Mouse (Mus musculus) lung, postnatal 0 days (tissue): ENCODE results near the gene Olfr680-ps1. TPM values are rescaled to one million over a fixed set of nuclear protein-coding genes. Genes with fewer than 3 reads are reported as not detected.
"Not testable (repeated sequence)": the region's sequence is repeated elsewhere in the genome, so short reads cannot be mapped to it uniquely, and the experiment has no call there.

Experiments
- ATAC-seq: fragments of 200-750 bp; cut with Nextera tagmentation; 2 replicates; pipeline ENCODE4 v1.8.0; 2017; ENCODE audit warnings: moderate library complexity
- DNase-seq: peaks from one replicate; pipeline ENCODE4 v3.0.0-alpha.2; 2016; ENCODE audit warnings: low spot score
- H3K27ac ChIP-seq: fragments of 300-500 bp; sonication (generic); 2 replicates; pipeline ENCODE4 v1.5.1; 2014; ENCODE audit warnings: antibody characterized with exemption, mild to moderate bottlenecking, low read length, mixed read lengths
- H3K27me3 ChIP-seq: fragments of 300-500 bp; sonication (generic); replicated peaks from 2 replicates; pipeline ENCODE4 v1.6.1; 2014; ENCODE audit warnings: low read length, mixed read lengths; ENCODE audit not compliant: insufficient read depth
- H3K36me3 ChIP-seq: fragments of 300-500 bp; sonication (generic); 2 replicates; pipeline ENCODE4 v1.6.1; 2014; ENCODE audit warnings: low read length, mixed read lengths; ENCODE audit not compliant: insufficient read depth
- H3K4me1 ChIP-seq: fragments of 300-500 bp; sonication (generic); 2 replicates; pipeline ENCODE4 v1.6.1; 2014; ENCODE audit warnings: antibody characterized with exemption, low read depth, low read length, mixed read lengths; ENCODE audit not compliant: insufficient read depth
- H3K4me2 ChIP-seq: fragments of 300-500 bp; sonication (generic); replicated peaks from 2 replicates; pipeline ENCODE4 v1.6.1; 2014; ENCODE audit warnings: low read depth, mild to moderate bottlenecking, low read length, moderate library complexity, mixed read lengths
- H3K4me3 ChIP-seq: fragments of 300-500 bp; sonication (generic); 2 replicates; pipeline ENCODE4 v1.5.1; 2014; ENCODE audit warnings: low read depth, low read length
- H3K9ac ChIP-seq: fragments of 300-500 bp; sonication (generic); replicated peaks from 2 replicates; pipeline ENCODE4 v1.6.1; 2014; ENCODE audit warnings: low read depth, mild to moderate bottlenecking
- H3K9me3 ChIP-seq: fragments of 300-500 bp; sonication (generic); 2 replicates; pipeline ENCODE4 v1.6.1; 2016; ENCODE audit warnings: low read length, mixed read lengths
- CTCF ChIP-seq: IDR thresholded peaks from 2 replicates; pipeline ENCODE4 v1.5.1; 2016; ENCODE audit warnings: antibody characterized with exemption, mild to moderate bottlenecking
- EP300 ChIP-seq: IDR thresholded peaks from 2 replicates; pipeline ENCODE4 v1.6.1; 2016; ENCODE audit warnings: antibody characterized with exemption, mild to moderate bottlenecking, control low read depth
- WGBS: fragments of 180-500 bp; shearing (Covaris S2); extraction: QIAGEN DNeasy Blood & Tissue Kit; methylation state at CpG from one replicate; pipeline ENCODE4 v1.1.7; 2014; 5-methylcytosine and 5-hydroxymethylcytosine counted together
- polyA plus RNA-seq: library from polyadenylated mRNA; unstranded; fragments of >200 nt; fragmentation: Nextera tagmentation; extraction: Ambion mirVana; gene quantifications from 2 replicates; pipeline ENCODE4 v1.2.1, GENCODE M21; 2015

The Olfr680-ps1 gene
- polyA plus RNA-seq, result not detected in 2 replicates

DNA sequence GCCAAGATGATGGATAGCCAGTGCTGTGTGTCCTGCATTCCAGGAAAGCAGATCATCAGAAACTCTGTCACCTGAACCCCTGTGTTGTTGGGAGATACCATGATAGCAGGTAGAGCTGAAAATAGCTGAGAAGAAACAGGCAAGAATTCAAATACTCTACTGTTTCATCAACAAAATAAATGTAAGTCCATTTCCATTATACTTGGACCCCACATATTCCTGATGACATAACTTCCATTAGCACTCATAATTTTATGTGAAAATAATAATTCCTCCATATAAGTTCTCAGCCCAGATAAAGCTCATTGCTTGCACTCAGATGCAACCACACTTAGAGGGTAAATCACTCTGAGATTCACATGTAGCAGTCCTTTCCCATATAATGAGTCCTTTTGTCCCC, at the start of gene Olfr680-ps1:
Gene Olfr680-ps1 (minus strand): TSS at position 101 of the 400 bp plus-strand sequence.
- ATAC-seq, result not testable (repeated sequence)

DNA sequence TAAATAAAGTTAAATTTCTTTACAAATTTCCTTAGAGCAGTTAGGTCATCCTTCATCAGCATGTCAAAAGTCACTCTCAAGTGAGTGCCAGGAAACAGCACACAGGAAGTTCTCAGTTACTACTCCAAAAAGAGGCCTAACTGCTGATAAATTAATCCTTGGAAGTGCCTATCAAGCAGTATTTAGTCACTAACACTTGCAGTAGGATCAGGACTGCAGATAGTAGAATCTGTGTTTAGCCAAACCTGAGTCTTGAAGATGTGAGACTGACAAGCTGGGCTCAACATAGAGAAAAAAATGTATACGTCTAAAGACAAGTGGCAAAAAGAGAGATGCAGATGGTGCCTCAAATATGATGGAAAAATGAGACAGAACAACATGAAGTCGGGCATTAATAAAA, 48.7 kb upstream of the Olfr680-ps1 start:
- WGBS, result 36% methylated on average over 2 of the region's 2 CpGs
- no peaks in the 10 kb centered on the region for H3K9me3 ChIP-seq
- ATAC-seq (no peak), DNase-seq (no peak)
- H3K27me3 ChIP-seq, result no peaks in the 10 kb centered on the region
- TF ChIP-seq EP300 (no peak), CTCF (no peak)
- H3K4me2 ChIP-seq, result no peak overlapping the region
- no peak overlapping the region for H3K9ac ChIP-seq
- no peak overlapping the region for H3K4me3 ChIP-seq
- H3K27ac ChIP-seq, result no peak overlapping the region
- no peaks in the 10 kb centered on the region for H3K36me3 ChIP-seq
- no peaks in the 10 kb centered on the region for H3K4me1 ChIP-seq

More for the DNA sequence above, at the start of gene Olfr680-ps1:
- DNase-seq, H3K4me2 ChIP-seq, H3K27ac ChIP-seq, H3K27me3 ChIP-seq, H3K9ac ChIP-seq, H3K9me3 ChIP-seq, H3K4me3 ChIP-seq, H3K36me3 ChIP-seq, H3K4me1 ChIP-seq: not testable (repeated sequence)

DNA sequence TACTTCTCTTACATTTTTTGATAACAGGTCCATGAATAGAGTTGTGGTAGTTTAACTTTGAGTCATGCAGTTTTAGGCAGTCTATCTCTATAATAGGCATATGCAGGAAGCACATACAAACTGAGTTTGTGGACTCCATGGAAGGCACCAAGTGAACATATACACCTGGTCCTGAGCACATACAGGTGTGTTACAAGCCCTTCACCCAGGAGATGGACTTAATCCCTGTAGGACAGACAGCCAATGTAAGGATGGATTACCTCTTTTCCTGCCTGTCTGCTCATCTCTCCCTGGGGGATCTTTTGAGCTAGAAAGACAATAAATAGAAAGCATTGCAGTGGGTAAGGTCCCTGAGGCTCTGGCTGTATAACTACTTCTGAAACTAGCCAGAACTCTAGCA, 23.9 kb upstream of the Olfr680-ps1 start, which contains the start of gene Olfr681:
Gene Olfr681 (plus strand): TSS at position 301 of the 400 bp plus-strand sequence.
- ATAC-seq, result no peak

DNA sequence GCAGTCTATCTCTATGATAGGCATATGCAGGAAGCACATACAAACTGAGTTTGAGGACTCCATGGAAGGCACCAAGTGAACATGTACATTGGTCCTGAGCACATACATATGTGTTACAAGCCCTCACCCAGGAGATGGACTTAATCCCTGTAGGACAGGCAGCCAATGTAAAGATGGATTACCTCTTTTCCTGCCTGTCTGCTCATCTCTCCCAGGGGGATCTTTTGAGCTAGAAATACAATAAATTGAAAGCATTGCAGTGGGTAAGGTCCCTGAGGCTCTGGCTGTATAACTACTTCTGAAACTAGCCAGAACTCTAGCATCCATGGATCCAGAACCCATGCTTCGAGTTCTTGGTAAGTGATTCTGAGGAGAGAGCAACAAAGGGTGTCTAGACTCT, 11.7 kb downstream of the Olfr680-ps1 start, which contains the start of gene Olfr679:
Gene Olfr679 (plus strand): TSS at position 301 of the 400 bp plus-strand sequence.
- Histone ChIP-seq H3K4me2 (no peak within 1 kb of the TSS), H3K9ac (no peak within 1 kb of the TSS), H3K4me1 (no peaks in the 10 kb centered on the region), H3K27ac (no peak within 1 kb of the TSS), H3K27me3 (no peaks in the 10 kb centered on the region), H3K9me3 (no peaks in the 10 kb centered on the region), H3K4me3 (no peak within 1 kb of the TSS), H3K36me3 (no peaks in the 10 kb centered on the region)
- no peak for DNase-seq
- TF ChIP-seq EP300, result no peak
- TF ChIP-seq CTCF, result no peak
- ATAC-seq, result no peak
- WGBS, result 26% methylated on average over 1 of the region's 1 CpGs

More for the DNA sequence above, 23.9 kb upstream of the Olfr680-ps1 start, which contains the start of gene Olfr681:
- no peaks in the 10 kb centered on the region for H3K27me3 ChIP-seq
- H3K27ac ChIP-seq, result no peak within 1 kb of the TSS
- no peaks in the 10 kb centered on the region for H3K36me3 ChIP-seq
- H3K9ac ChIP-seq, result no peak within 1 kb of the TSS
- H3K4me1 ChIP-seq, result no peaks in the 10 kb centered on the region
- H3K4me3 ChIP-seq, result no peak within 1 kb of the TSS
- no peak for TF ChIP-seq EP300
- no peak for TF ChIP-seq CTCF
- DNase-seq, result no peak
- H3K4me2 ChIP-seq, result no peak within 1 kb of the TSS
- H3K9me3 ChIP-seq, result no peaks in the 10 kb centered on the region

DNA sequence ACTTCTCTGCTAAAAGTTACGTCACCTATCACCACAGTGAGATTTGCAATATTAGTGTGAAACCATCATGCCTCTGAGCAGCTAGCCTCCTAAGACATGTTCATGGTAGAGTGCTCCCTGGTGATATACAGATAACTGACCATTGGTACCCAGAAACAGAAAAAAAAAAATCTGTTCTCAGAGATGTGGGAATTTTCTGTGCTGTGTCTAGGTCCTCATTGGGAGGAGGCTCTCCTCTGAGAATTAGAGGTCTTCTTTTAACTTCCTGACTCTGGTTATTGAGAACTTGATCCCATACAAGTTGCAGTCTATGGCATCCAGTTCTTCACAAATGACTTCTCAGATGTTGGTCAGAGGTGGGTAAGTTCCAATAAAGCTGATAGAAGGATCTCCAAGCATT, 28.4 kb downstream of the Olfr680-ps1 start, which contains the start of gene Olfr678:
Gene Olfr678 (plus strand): TSS at position 301 of the 400 bp plus-strand sequence.
- Histone ChIP-seq H3K9me3 (no peaks in the 10 kb centered on the region), H3K4me2 (no peak within 1 kb of the TSS), H3K36me3 (no peaks in the 10 kb centered on the region), H3K4me1 (no peaks in the 10 kb centered on the region), H3K9ac (no peak within 1 kb of the TSS), H3K27ac (no peak within 1 kb of the TSS), H3K27me3 (no peaks in the 10 kb centered on the region), H3K4me3 (no peak within 1 kb of the TSS)
- DNase-seq, result no peak
- no peak for ATAC-seq
- 80% methylated on average over 1 of the region's 1 CpGs for WGBS
- TF ChIP-seq CTCF (no peak), EP300 (no peak)

DNA sequence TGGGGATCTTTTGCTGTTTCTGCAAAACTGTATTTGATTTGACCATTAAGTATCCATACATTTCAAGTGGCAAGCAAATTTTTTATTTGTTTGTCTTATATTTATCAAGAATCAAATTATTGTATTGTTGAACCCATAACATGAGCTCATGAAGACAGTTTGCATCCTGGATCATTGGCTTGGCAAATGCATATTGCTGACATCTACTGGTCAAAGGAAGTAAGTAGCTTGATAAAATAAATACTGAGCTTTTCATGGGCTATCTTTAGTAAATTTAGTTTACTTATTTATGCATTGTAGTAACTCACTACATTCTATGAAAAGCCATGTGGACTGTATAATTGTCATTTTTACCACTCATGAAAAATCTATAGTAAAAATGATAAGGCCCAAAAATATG, 33.7 kb downstream of the Olfr680-ps1 start:
- H3K27ac ChIP-seq, result no peak overlapping the region
- H3K4me3 ChIP-seq, result no peak overlapping the region
- H3K9me3 ChIP-seq, result no peaks in the 10 kb centered on the region
- H3K9ac ChIP-seq, result no peak overlapping the region
- DNase-seq (no peak), ATAC-seq (no peak)
- no peaks in the 10 kb centered on the region for H3K36me3 ChIP-seq
- no peaks in the 10 kb centered on the region for H3K27me3 ChIP-seq
- H3K4me1 ChIP-seq, result no peaks in the 10 kb centered on the region
- TF ChIP-seq CTCF (no peak), EP300 (no peak)
- H3K4me2 ChIP-seq, result no peak overlapping the region

Other genes starting within 250 kb of the Olfr680-ps1 start
- gene Usp17la, start 235.8 kb downstream of the Olfr680-ps1 start, polyA plus RNA-seq, result not detected in 2 replicates
- not detected in 2 replicates for gene Olfr665, start 214.8 kb downstream of the Olfr680-ps1 start, polyA plus RNA-seq
- gene Olfr666, start 196.9 kb downstream of the Olfr680-ps1 start, polyA plus RNA-seq, result not detected in 2 replicates
- gene Olfr667, start 171.3 kb downstream of the Olfr680-ps1 start, polyA plus RNA-seq, result not detected in 2 replicates
- not detected in 2 replicates for gene Olfr668, start 164.8 kb downstream of the Olfr680-ps1 start, polyA plus RNA-seq
- not detected in 2 replicates for gene Olfr669, start 158.6 kb downstream of the Olfr680-ps1 start, polyA plus RNA-seq
- gene Olfr670, start 130.2 kb downstream of the Olfr680-ps1 start, polyA plus RNA-seq, result not detected in 2 replicates
- not detected in 2 replicates for gene Olfr671, start 113.7 kb downstream of the Olfr680-ps1 start, polyA plus RNA-seq
- not detected in 2 replicates for gene Olfr672, start 90.8 kb downstream of the Olfr680-ps1 start, polyA plus RNA-seq
- not detected in 2 replicates for gene Olfr675, start 64.4 kb downstream of the Olfr680-ps1 start, polyA plus RNA-seq
- gene Olfr676, start 60.1 kb downstream of the Olfr680-ps1 start, polyA plus RNA-seq, result not detected in 2 replicates
- not detected in 2 replicates for gene Olfr677, start 41.4 kb downstream of the Olfr680-ps1 start, polyA plus RNA-seq
- not detected in 2 replicates for gene Olfr678, start 28.3 kb downstream of the Olfr680-ps1 start, polyA plus RNA-seq
- not detected in 2 replicates for gene Olfr679, start 11.6 kb downstream of the Olfr680-ps1 start, polyA plus RNA-seq
- not detected in 2 replicates for gene Olfr681, start 24.0 kb upstream of the Olfr680-ps1 start, polyA plus RNA-seq
- gene Olfr683, start 54.2 kb upstream of the Olfr680-ps1 start, polyA plus RNA-seq, result not detected in 2 replicates
- not detected in 2 replicates for gene Olfr684, start 70.8 kb upstream of the Olfr680-ps1 start, polyA plus RNA-seq
- gene Olfr685, start 93.2 kb upstream of the Olfr680-ps1 start, polyA plus RNA-seq, result not detected in 2 replicates
- gene Olfr686, start 114.7 kb upstream of the Olfr680-ps1 start, polyA plus RNA-seq, result not detected in 2 replicates
- not detected in 2 replicates for gene Olfr688, start 195.3 kb upstream of the Olfr680-ps1 start, polyA plus RNA-seq
- gene Olfr689, start 218.3 kb upstream of the Olfr680-ps1 start, polyA plus RNA-seq, result not detected in 2 replicates
- gene Olfr690, start 241.3 kb upstream of the Olfr680-ps1 start, polyA plus RNA-seq, result not detected in 2 replicates
- not detected in 2 replicates for gene Olfr691, start 249.5 kb upstream of the Olfr680-ps1 start, polyA plus RNA-seq